Mouse (Mus musculus): ENCODE results near the gene Fam107b. TPM values are rescaled to one million over a fixed set of nuclear protein-coding genes. Genes with fewer than 3 reads are reported as not detected.

Gene Fam107b
- polyA plus RNA-seq, 1 experiment, result 37.2 TPM

GRCm38 (mm10) chr2:3608868-3609854 is 38.9 kb downstream of the Fam107b start:
- DNase-seq (ENCODE audit: low spot score), result no peak

- no peak for DNase-seq (ENCODE audit: low spot score)
These were observed 48.2 kb downstream of the Fam107b start for GRCm38 (mm10) chr2:3618446-3618845.

- no peak for DNase-seq (ENCODE audit: low spot score)
These were observed 51.3 kb downstream of the Fam107b start for GRCm38 (mm10) chr2:3621568-3621967.

DNA sequence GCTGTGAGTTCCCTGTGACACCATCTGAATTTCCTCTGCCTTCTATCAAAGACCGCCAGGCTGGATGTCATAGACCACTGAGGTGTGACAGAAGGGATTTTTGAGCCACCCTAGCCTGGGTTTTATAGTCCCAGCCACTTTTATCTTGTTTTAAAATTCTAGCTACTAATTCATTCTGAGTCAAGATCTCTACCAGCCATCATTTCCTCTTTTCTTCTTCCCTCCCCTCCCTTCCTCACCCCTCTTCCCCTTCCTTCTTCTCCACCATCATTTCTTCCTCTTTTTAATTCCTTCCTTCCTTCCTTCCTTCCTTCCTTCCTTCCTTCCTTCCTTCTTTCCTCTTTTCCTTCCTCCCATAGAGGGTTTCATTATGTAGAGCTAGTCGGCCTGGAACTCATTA is 51.9 kb downstream of the Fam107b start:
- no peak for DNase-seq (ENCODE audit: low spot score)

DNA sequence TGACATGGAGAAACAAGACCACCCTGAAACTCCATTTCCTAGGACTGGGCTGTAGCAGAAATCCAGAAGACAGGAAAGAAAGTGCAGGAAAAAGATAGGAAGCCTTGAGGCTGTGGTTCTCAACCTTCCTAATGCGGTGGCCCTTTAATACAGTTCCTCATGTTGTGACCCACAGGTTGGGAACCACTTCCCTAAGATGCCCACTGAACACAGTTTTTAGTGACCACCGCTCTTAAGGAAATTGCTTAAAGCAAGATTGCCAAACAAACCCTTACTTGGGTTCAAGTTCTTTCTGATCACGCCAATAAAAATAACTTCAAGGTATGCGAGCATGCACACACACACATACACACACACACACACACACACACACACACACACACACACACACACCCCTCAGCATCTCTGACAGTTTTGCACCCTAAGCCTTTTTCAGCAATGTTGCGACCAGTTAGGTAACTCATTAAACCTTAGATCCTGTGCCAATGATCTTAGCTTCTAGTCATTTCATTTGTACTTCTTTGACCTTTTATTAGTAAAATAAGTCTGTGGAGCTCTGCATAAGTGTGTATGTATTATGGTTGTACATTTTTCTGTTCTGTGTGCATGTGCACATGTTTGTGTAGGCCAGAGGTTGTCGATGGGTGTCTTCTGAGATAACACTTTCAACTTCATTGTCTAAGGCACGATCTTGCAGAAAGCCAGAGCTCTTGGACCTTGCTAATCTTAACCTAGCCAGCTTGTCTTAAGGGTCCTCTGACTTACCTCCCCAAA is 53.1 kb downstream of the Fam107b start:
- no peak for DNase-seq (ENCODE audit: low spot score)

DNA sequence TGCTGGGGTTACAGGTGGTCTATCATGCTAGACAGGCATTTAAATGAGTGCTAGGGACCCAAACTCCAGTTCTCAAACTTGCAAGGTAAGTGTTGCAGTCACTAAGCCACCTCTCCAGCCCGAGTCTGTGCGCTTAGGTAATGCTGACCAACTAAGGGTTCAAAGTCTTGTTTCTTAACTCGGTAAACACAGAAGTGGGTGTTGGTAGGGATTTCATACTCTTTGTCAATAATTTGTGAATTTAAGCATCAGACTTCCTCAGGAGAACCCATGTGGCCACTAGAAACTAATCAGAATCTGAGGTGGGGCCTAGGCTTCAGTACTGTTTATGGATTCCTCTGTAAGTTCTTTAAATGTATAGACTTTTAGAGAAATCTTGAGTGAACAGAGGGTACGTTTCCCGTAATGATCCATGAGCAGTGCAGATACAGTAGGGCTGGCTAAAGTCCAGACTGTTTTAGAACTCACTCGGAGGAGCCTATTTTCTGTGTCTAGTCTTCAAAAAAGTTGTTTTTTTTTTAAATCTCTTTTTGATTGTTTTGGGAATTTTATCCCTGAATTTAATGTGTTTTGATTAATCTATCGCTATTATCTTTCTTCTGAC is 53.8 kb downstream of the Fam107b start:
- DNase-seq (ENCODE audit: low spot score), result no peak

DNA sequence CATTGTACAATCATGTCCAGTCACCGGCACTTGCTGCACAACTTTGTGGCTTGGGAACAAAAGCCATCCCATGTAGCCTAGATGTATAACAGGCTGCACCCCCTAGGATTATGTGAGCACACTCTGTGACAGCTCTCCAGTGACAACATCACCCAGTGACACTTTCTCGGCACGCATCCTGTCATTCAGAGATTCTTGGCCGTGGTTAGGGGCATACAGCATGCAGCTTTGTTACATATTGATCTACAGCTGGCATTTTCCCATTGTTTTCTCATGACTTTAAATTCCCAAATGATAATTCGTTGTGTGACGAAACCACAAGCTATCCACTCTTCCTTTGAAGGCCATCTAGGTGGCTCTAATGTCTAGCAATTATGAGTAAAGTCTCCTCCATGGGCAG is 58.8 kb downstream of the Fam107b start:
- no peak for DNase-seq (ENCODE audit: low spot score)

GRCm38 (mm10) chr2:3629741-3630140 is 59.5 kb downstream of the Fam107b start:
- no peak for DNase-seq (ENCODE audit: low spot score)

GRCm38 (mm10) chr2:3630769-3631477 is 60.6 kb downstream of the Fam107b start:
- no peak for DNase-seq (ENCODE audit: low spot score)

DNA sequence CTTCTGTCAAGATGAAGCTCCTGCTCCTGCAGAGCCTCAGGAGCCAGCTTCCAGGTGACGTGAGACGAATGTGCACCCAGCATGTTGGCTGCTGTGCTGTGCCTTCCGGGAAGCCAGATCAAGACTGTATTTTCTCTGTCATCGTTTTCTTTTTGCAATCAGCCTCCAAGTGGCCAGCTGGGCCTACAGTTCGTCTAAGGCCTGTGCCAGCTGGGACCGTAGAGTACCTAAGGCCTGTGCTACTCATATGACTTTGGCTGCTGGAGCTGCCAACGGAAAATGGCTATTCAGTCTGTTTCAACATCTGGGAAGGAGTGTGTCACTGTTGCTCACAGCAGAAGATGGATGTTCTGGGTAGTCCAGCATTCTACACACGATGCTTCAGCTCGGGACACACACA is 62.8 kb downstream of the Fam107b start:
- no peak for DNase-seq (ENCODE audit: low spot score)

DNA sequence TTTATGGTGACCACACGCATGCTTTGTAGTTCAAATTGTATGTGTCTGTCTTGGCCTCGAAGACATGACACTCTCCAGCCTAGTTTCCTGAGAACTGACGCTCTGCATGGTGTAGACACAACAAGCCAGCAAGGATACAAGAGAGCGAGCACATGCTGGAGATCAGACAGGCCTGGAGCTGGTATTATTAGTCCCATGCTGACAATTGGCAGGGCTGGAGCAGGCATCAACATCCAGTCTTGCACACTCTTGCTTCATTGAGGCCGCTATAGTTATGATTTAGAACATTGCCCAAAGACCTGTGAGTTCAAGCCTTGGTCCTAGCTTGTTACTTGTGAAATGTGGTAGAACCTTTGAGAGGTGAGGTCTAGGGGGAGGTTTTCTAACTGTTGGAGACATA is 66.5 kb downstream of the Fam107b start:
- DNase-seq (ENCODE audit: low spot score), result no peak

DNA sequence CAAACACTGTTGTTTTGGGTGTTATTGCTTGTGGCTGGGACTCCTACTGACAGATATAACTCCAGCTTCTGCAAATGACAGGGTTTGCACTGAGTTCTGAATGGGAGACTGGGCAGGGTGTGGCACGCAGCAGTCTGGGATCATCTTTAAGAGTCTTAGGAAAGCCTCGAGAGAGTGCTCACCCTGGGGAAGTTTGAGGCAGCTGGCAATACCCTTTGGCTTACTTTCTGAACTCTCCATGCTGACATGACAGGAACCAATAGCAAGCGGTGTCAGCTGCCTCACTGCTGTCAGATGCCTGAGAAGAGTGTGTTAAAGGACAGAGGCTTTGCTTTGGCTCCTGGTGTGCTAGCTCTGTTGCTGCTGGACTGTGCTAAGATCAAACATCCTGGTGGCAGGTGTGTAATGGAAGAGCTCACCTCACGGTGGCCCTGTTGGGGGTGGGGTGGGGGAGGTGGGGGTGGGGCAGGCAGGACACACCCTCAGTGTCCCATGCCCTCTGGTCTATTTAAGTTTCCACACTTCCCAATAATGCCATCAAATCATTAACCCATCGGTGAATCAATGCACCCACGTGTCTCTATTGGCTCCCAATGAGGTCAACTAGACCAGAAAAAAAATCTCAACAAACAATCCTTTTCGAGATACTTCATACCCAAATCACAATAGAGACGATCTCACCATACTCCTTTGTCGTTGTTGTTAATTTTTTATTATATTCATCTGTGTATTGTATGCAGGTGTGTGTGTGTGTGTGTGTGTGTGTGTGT is 70.9 kb downstream of the Fam107b start:
- DNase-seq (ENCODE audit: low spot score), result no peak

DNA sequence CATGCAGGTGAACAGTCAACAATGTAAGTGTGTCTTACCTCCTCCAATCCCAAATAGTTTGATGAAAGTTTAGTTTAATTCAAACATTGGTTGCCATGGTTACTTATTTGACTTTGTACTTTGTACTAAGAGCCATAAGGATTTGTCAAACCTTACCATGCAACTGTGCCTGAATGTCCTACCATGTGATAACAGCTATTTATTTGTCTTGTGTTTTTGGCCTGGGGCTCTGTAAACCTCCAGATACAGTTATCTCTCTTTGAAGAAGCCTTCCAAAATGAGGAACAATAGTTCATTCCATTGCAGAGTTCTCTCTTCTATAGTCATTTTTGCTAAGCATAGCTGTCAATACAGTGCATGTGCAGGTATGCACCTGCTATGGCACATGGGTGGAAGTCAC is 72.7 kb downstream of the Fam107b start:
- no peak for DNase-seq (ENCODE audit: low spot score)

DNA sequence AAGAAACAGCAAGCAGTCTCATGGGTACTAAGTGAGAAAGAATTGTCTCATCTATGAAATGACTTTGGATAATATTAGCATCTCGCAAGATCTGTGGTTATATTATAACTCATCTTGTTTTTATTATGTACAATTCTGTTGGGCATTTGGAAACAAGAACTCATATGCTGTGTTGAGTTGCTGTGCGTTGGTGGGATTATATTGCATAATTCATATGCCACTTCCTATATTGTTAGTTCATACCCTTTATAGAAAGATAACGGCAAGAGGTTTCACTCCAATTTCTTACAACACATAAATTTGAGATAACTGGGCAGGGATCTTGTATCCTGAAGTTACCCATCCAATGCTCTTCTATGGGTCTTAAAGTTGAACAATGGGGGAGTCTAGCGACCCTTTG is 75.5 kb downstream of the Fam107b start:
- no peak for DNase-seq (ENCODE audit: low spot score)

DNA sequence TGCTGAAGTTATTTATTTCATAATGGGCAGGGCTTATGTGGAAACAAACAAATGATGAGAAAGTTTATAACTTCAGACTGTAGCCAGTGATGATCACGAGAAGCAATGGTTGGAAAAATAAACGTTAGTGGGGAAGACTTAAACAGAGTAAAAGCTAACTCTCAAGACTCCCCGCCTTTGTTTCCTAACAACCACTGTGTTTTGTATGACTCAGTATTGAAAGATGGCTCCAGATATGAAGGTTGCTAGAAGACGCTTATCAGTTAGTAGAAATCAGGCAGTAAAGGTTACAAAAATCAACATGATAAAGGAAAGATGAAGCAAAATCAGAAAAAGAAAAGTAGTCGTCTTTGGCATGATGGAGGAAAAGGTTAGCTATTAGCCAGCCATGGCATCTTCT is 78.9 kb downstream of the Fam107b start:
- no peak for DNase-seq (ENCODE audit: low spot score)

- no peak for DNase-seq (ENCODE audit: low spot score)
These were observed 84.3 kb downstream of the Fam107b start for GRCm38 (mm10) chr2:3654606-3655005.

DNA sequence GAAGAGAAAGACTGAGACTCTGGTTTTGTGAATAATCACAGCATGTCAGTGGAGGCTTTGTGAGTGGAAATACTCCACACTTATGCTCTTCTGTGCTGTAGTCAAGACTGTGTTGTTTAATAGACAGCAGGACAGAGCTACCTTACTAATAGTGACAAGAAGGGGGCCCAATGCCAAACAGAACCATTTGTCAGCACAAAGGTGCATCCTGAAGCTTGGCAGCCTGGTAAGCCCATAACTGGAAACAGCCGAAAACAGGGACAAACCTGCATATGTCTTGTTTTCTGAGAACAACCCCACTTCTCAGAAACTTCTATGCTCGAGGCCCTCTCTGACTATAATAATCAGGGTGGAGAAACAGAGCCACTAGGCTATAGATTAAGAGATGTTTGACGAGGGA is 85.8 kb downstream of the Fam107b start:
- DNase-seq (ENCODE audit: low spot score), result no peak

- no peak for DNase-seq (ENCODE audit: low spot score)
These were observed 86.5 kb downstream of the Fam107b start for GRCm38 (mm10) chr2:3656834-3657233.

GRCm38 (mm10) chr2:3657376-3657775 is 87.1 kb downstream of the Fam107b start:
- no peak for DNase-seq (ENCODE audit: low spot score)

- DNase-seq (ENCODE audit: low spot score), result no peak
These were observed 87.8 kb downstream of the Fam107b start for GRCm38 (mm10) chr2:3657811-3658730.
